Mouse (Mus musculus): Measurements from ENCODE around the gene Metrn. TPM values are rescaled to one million over a fixed set of nuclear protein-coding genes. Genes with fewer than 3 reads are reported as not detected.

The Metrn gene
- polyA plus RNA-seq, 1 experiment from 2014 or later, result 8.6 TPM

GRCm38 (mm10) chr17:25838904-25839303 lies 42.0 kb upstream of the Metrn start:
- no peak for ATAC-seq (replicated peaks; ENCODE audit: low FRiP score, low TSS enrichment, low read depth)
- Histone ChIP-seq H3K4me2 (ENCODE audit: low read length) (no peak overlapping the region), H3K4me3 (ENCODE audit: low read depth, low read length) (no peak overlapping the region), H3K27ac (ENCODE audit: low read depth) (no peak overlapping the region), H3K9me3 (ENCODE audit: control insufficient read depth, low read length) (no peaks in the 10 kb centered on the region), H3K9ac (ENCODE audit: low read length) (no peak overlapping the region), H3K4me1 (replicated peaks; ENCODE audit: control insufficient read depth, insufficient read depth, low read length) (peaks cover 31% of the 10 kb centered on the region), H3K36me3 (ENCODE audit: control insufficient read depth, insufficient read depth, low read length) (peaks cover 55% of the 10 kb centered on the region), H3K27me3 (replicated peaks; ENCODE audit: control insufficient read depth, insufficient read depth, low read length) (no peaks in the 10 kb centered on the region)
- no peak for DNase-seq (ENCODE audit: low spot score)
- 85% methylated on average over 4 of the region's 4 CpGs for WGBS

GRCm38 (mm10) chr17:25837533-25837932 lies 40.6 kb upstream of the Metrn start:
- peaks cover 24% of the 10 kb centered on the region for H3K4me1 ChIP-seq (replicated peaks; ENCODE audit: control insufficient read depth, insufficient read depth, low read length)
- peaks cover 54% of the 10 kb centered on the region for H3K36me3 ChIP-seq (ENCODE audit: control insufficient read depth, insufficient read depth, low read length)
- H3K27me3 ChIP-seq (replicated peaks; ENCODE audit: control insufficient read depth, insufficient read depth, low read length), result no peaks in the 10 kb centered on the region
- no peak overlapping the region for H3K9ac ChIP-seq (ENCODE audit: low read length)
- 46% methylated on average over 3 of the region's 3 CpGs for WGBS
- H3K27ac ChIP-seq (ENCODE audit: low read depth), result no peak overlapping the region
- H3K9me3 ChIP-seq (ENCODE audit: control insufficient read depth, low read length), result no peaks in the 10 kb centered on the region
- no peak for ATAC-seq (replicated peaks; ENCODE audit: low FRiP score, low TSS enrichment, low read depth)
- DNase-seq (ENCODE audit: low spot score), result no peak
- peak overlapping the region; percentile 72; the same call in 1 of the 2 replicates for H3K4me2 ChIP-seq (ENCODE audit: low read length)
- H3K4me3 ChIP-seq (ENCODE audit: low read depth, low read length), result no peak overlapping the region

- H3K9me3 ChIP-seq (ENCODE audit: control insufficient read depth, low read length), result no peaks in the 10 kb centered on the region
- ATAC-seq (replicated peaks; ENCODE audit: low FRiP score, low TSS enrichment, low read depth) (peak; percentile 20; the same call in 1 of the 2 replicates), DNase-seq (ENCODE audit: low spot score) (peak; percentile 80)
- under 1% methylated on average over 29 of the region's 29 CpGs for WGBS
- peak within 1 kb of the TSS; percentile 37; the same call in 1 of the 2 replicates for H3K9ac ChIP-seq (ENCODE audit: low read length)
- peak within 1 kb of the TSS; percentile 72 for H3K4me2 ChIP-seq (ENCODE audit: low read length)
- peak within 1 kb of the TSS; percentile 31 for H3K4me3 ChIP-seq (ENCODE audit: low read depth, low read length)
- H3K4me1 ChIP-seq (replicated peaks; ENCODE audit: control insufficient read depth, insufficient read depth, low read length), result peaks cover 24% of the 10 kb centered on the region
- H3K27ac ChIP-seq (ENCODE audit: low read depth), result peak within 1 kb of the TSS; percentile 19
- H3K36me3 ChIP-seq (ENCODE audit: control insufficient read depth, insufficient read depth, low read length), result peaks cover 49% of the 10 kb centered on the region
- no peaks in the 10 kb centered on the region for H3K27me3 ChIP-seq (replicated peaks; ENCODE audit: control insufficient read depth, insufficient read depth, low read length)
Observed at GRCm38 (mm10) chr17:25837076-25837410, 40.1 kb upstream of the Metrn start, which contains the start of gene Rhbdl1. Gene Rhbdl1 (minus strand): TSS chr17:25837295.

DNA sequence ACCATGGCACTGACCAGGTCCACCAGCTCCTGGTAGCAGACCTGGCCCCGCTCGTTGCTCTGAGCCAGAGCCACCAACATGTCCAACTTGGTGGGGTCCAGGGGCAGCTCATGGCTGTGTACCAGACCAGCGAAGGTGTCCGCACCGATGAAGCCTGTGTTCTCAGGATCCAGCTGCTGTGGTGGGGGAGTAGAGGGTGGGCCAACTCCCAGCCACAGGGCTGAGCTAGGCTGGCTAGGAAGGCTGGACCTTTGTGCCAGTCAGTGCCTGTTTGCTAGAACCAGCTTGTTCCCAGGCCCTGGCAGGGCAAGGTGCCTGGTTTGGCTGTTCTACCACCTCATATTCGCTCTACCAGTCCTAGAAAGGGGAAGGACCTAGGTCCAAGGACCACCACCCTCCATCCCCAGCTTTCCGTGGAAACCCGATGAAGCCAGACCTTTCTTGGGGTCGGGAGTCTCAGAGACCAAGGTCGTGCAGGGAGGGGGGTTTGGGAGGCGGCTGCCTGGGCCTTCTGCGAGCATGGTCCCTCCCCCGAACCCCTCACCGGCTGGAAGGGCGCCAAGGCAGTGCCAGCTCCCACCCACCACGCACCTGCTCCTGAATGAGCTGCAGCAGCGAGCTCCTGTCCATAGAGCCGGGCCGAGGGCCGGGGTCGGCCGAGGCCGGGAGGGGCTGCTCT lies 39.6 kb upstream of the Metrn start:
- 22% methylated on average over 23 of the region's 23 CpGs for WGBS
- ATAC-seq (replicated peaks; ENCODE audit: low FRiP score, low TSS enrichment, low read depth) (no peak), DNase-seq (ENCODE audit: low spot score) (peak; percentile 65)
- Histone ChIP-seq H3K27ac (ENCODE audit: low read depth) (peak overlapping the region; percentile 19), H3K4me1 (replicated peaks; ENCODE audit: control insufficient read depth, insufficient read depth, low read length) (peaks cover 29% of the 10 kb centered on the region), H3K9me3 (ENCODE audit: control insufficient read depth, low read length) (no peaks in the 10 kb centered on the region), H3K27me3 (replicated peaks; ENCODE audit: control insufficient read depth, insufficient read depth, low read length) (no peaks in the 10 kb centered on the region), H3K4me2 (ENCODE audit: low read length) (peak overlapping the region; percentile 72), H3K36me3 (ENCODE audit: control insufficient read depth, insufficient read depth, low read length) (peaks cover 48% of the 10 kb centered on the region), H3K9ac (ENCODE audit: low read length) (peak overlapping the region; percentile 37; the same call in 1 of the 2 replicates), H3K4me3 (ENCODE audit: low read depth, low read length) (peak overlapping the region; percentile 31)

DNA sequence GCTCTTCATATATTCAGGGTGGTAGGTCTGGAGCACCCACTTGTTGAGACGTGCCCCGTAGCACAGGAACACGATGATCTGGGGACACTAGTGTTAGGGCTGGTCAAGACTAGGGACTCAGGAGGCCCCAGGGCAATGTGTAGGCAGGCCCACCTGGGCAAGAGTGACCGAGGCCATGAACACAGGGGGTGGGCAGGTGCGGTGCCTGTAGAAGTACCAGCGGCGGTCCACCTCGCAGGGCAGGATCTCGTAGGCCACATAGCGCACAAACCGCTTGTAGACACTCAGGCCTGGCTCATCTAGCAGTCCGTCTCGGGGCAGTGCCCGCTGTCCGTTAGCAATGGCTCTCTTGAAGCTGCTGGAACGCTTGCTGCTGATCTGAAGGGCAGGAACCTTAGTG lies 38.9 kb upstream of the Metrn start:
- Histone ChIP-seq H3K4me1 (replicated peaks; ENCODE audit: control insufficient read depth, insufficient read depth, low read length) (peaks cover 37% of the 10 kb centered on the region), H3K36me3 (ENCODE audit: control insufficient read depth, insufficient read depth, low read length) (peaks cover 48% of the 10 kb centered on the region), H3K4me3 (ENCODE audit: low read depth, low read length) (no peak overlapping the region), H3K4me2 (ENCODE audit: low read length) (no peak overlapping the region), H3K27ac (ENCODE audit: low read depth) (no peak overlapping the region), H3K9me3 (ENCODE audit: control insufficient read depth, low read length) (no peaks in the 10 kb centered on the region), H3K9ac (ENCODE audit: low read length) (no peak overlapping the region), H3K27me3 (replicated peaks; ENCODE audit: control insufficient read depth, insufficient read depth, low read length) (no peaks in the 10 kb centered on the region)
- 94% methylated on average over 16 of the region's 16 CpGs for WGBS
- no peak for ATAC-seq (replicated peaks; ENCODE audit: low FRiP score, low TSS enrichment, low read depth)
- DNase-seq (ENCODE audit: low spot score), result no peak

DNA sequence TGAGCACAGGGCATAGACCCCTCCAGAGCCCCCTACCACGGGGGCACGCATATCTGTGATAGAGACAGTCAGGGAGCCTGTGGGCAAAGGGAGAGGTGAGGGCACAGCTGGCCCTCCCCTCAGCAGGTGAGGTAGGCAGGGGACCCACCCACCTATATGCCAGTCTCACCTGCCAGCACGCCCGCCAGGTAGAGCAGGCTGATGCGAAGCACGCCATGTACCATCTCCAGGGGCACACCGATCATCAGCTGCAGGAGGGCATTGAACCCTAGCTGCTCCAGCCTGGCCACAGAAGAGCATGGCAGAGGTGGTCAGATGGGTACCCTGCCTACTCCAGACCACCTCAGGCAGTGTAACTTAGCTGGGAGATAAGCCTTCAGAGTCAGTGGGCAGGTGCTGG lies 38.4 kb upstream of the Metrn start:
- peaks cover 48% of the 10 kb centered on the region for H3K36me3 ChIP-seq (ENCODE audit: control insufficient read depth, insufficient read depth, low read length)
- 96% methylated on average over 7 of the region's 7 CpGs for WGBS
- no peak overlapping the region for H3K4me2 ChIP-seq (ENCODE audit: low read length)
- no peaks in the 10 kb centered on the region for H3K9me3 ChIP-seq (ENCODE audit: control insufficient read depth, low read length)
- H3K27me3 ChIP-seq (replicated peaks; ENCODE audit: control insufficient read depth, insufficient read depth, low read length), result no peaks in the 10 kb centered on the region
- no peak for DNase-seq (ENCODE audit: low spot score)
- H3K4me3 ChIP-seq (ENCODE audit: low read depth, low read length), result no peak overlapping the region
- ATAC-seq (replicated peaks; ENCODE audit: low FRiP score, low TSS enrichment, low read depth), result no peak
- H3K4me1 ChIP-seq (replicated peaks; ENCODE audit: control insufficient read depth, insufficient read depth, low read length), result peaks cover 40% of the 10 kb centered on the region
- no peak overlapping the region for H3K9ac ChIP-seq (ENCODE audit: low read length)
- no peak overlapping the region for H3K27ac ChIP-seq (ENCODE audit: low read depth)

GRCm38 (mm10) chr17:25834595-25835222 lies 37.8 kb upstream of the Metrn start:
- no peak for DNase-seq (ENCODE audit: low spot score)
- ATAC-seq (replicated peaks; ENCODE audit: low FRiP score, low TSS enrichment, low read depth), result no peak
- Histone ChIP-seq H3K36me3 (ENCODE audit: control insufficient read depth, insufficient read depth, low read length) (peaks cover 47% of the 10 kb centered on the region), H3K9ac (ENCODE audit: low read length) (peak overlapping the region; percentile 69; the same call in 1 of the 2 replicates), H3K9me3 (ENCODE audit: control insufficient read depth, low read length) (no peaks in the 10 kb centered on the region), H3K4me1 (replicated peaks; ENCODE audit: control insufficient read depth, insufficient read depth, low read length) (peaks cover 46% of the 10 kb centered on the region), H3K27me3 (replicated peaks; ENCODE audit: control insufficient read depth, insufficient read depth, low read length) (no peaks in the 10 kb centered on the region), H3K4me3 (ENCODE audit: low read depth, low read length) (peak overlapping the region; percentile 61; the same call in 1 of the 2 replicates), H3K4me2 (ENCODE audit: low read length) (peak overlapping the region; percentile 73), H3K27ac (ENCODE audit: low read depth) (no peak overlapping the region)
- 83% methylated on average over 12 of the region's 12 CpGs for WGBS

DNA sequence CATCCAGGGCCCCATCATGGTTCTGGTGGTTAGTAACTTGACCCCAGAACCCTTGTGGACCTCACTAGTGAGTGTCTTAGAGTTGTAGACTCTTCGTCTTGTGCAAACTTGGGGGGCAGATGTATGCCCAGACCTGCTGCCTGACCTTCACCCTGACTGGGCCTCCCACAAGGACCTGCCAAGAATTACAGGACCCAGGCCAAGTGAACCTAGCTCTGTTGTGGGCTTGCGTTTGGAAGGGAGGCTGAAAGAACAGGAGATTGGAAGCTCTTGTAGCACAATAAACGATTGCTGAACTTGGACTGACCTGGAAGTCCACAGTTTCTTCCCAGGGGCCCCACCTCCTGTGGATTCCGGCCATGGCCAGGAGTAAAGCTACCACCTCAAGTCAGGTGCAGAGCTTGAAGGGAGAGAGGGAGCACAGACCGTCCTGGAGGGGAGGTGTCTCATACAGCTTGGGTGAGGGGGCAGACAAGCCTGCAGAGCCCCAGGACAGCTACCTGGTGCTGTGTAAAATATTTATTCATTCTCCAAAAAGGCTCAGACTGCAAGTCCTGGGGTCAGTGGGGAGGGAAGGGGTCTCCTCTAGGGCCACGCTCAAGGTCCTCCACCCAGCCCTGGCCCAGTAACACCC lies 37.1 kb upstream of the Metrn start:
- peak overlapping the region; percentile 69 for H3K9ac ChIP-seq (ENCODE audit: low read length)
- ATAC-seq (replicated peaks; ENCODE audit: low FRiP score, low TSS enrichment, low read depth) (no peak), DNase-seq (ENCODE audit: low spot score) (no peak)
- peak overlapping the region; percentile 73 for H3K4me2 ChIP-seq (ENCODE audit: low read length)
- peaks cover 49% of the 10 kb centered on the region for H3K4me1 ChIP-seq (replicated peaks; ENCODE audit: control insufficient read depth, insufficient read depth, low read length)
- WGBS, result 21% methylated on average over 6 of the region's 6 CpGs
- peak overlapping the region; percentile 61 for H3K4me3 ChIP-seq (ENCODE audit: low read depth, low read length)
- peaks cover 41% of the 10 kb centered on the region for H3K36me3 ChIP-seq (ENCODE audit: control insufficient read depth, insufficient read depth, low read length)
- peak overlapping the region; percentile 94 for H3K27ac ChIP-seq (ENCODE audit: low read depth)
- H3K27me3 ChIP-seq (replicated peaks; ENCODE audit: control insufficient read depth, insufficient read depth, low read length), result no peaks in the 10 kb centered on the region
- no peaks in the 10 kb centered on the region for H3K9me3 ChIP-seq (ENCODE audit: control insufficient read depth, low read length)

Measured in intestine, embryonic 14.5 days (tissue).